Mouse (Mus musculus) CH12.LX (cell line): Measurements from ENCODE around the gene Nox1. TPM values are rescaled to one million over a fixed set of nuclear protein-coding genes. Genes with fewer than 3 reads are reported as not detected.

Experiments
- DNase-seq: peaks from one replicate; pipeline ENCODE4 v3.0.0-alpha.2; 2013; ENCODE audit errors: extremely low read depth
- H3K27ac ChIP-seq: 2 replicates; pipeline ENCODE4 v1.5.1; 2012; ENCODE audit warnings: low read depth, mild to moderate bottlenecking, control low read depth, moderate library complexity; ENCODE audit not compliant: insufficient read depth
- H3K27me3 ChIP-seq: replicated peaks from 2 replicates; pipeline ENCODE3; 2012; ENCODE audit warnings: inconsistent platforms
- H3K36me3 ChIP-seq, 2 experiments: replicated peaks in 1 of 2; 2 replicates each; pipeline versions ENCODE3 to v1.6.1; 2012; ENCODE audit warnings: inconsistent platforms in 1 of 2, low read length in 1 of 2, mild to moderate bottlenecking in 1 of 2, mixed read lengths in 1 of 2, moderate library complexity in 1 of 2; ENCODE audit not compliant: control insufficient read depth in 1 of 2, insufficient read depth in 1 of 2
- H3K4me1 ChIP-seq, 2 experiments: 2 replicates each; pipeline ENCODE4 v1.6.1; 2012; ENCODE audit warnings: inconsistent platforms in 1 of 2, moderate library complexity in 1 of 2; ENCODE audit not compliant: insufficient read depth in 2 of 2, control insufficient read depth in 1 of 2
- H3K4me2 ChIP-seq: 2 replicates; pipeline ENCODE4 v1.6.1; 2012; ENCODE audit warnings: low read depth, mild to moderate bottlenecking, control low read depth; ENCODE audit not compliant: poor library complexity, insufficient read depth, severe bottlenecking
- H3K4me3 ChIP-seq, 3 experiments: fragments of 150-350 bp in 1 of 3; sonication (generic) in 1 of 3; replicated peaks in 1 of 3; 2 replicates each; pipeline versions ENCODE3 to v1.5.1; 2011 to 2012; ENCODE audit warnings: low read depth in 2 of 3, low read length in 2 of 3, mild to moderate bottlenecking in 2 of 3, moderate library complexity in 2 of 3, control low read depth in 1 of 3, improper control_type of control experiment in 1 of 3, inconsistent platforms in 1 of 3, mixed read lengths in 1 of 3; ENCODE audit not compliant: poor library complexity in 1 of 3
- H3K79me2 ChIP-seq: replicated peaks from 2 replicates; pipeline ENCODE4 v1.6.1; 2012; ENCODE audit warnings: mild to moderate bottlenecking, moderate library complexity; ENCODE audit not compliant: control insufficient read depth, poor library complexity, insufficient read depth, severe bottlenecking; ENCODE audit errors: extremely low read depth
- H3K9ac ChIP-seq: 2 replicates; pipeline ENCODE4 v1.6.1; 2012; ENCODE audit warnings: low read depth, mild to moderate bottlenecking, control low read depth, moderate library complexity; ENCODE audit not compliant: insufficient read depth
- H3K9me3 ChIP-seq: replicated peaks from 2 replicates; pipeline ENCODE3; 2012; ENCODE audit warnings: low read length, inconsistent platforms, mixed read lengths
- BHLHE40 ChIP-seq: IDR thresholded peaks from 2 replicates; pipeline ENCODE4 v1.6.1; 2011; ENCODE audit warnings: mild to moderate bottlenecking, low read depth, low read length, improper control_type of control experiment
- CTCF ChIP-seq, 2 experiments: IDR thresholded peaks in 1 of 2; conservative IDR thresholded peaks in 1 of 2; 2 replicates each; pipeline ENCODE4 v1.5.1; 2011 to 2012; ENCODE audit warnings: low read depth in 2 of 2, low read length in 2 of 2, improper control_type of control experiment in 1 of 2, inconsistent platforms in 1 of 2, mild to moderate bottlenecking in 1 of 2, moderate library complexity in 1 of 2
- ELF1 ChIP-seq: IDR thresholded peaks from 2 replicates; pipeline ENCODE4 v1.6.1; 2014; ENCODE audit warnings: low read depth, mild to moderate bottlenecking, inconsistent platforms, low read length, improper control_type of control experiment
- EP300 ChIP-seq: IDR thresholded peaks from 2 replicates; pipeline ENCODE4 v1.6.1; 2011; ENCODE audit warnings: low read length, improper control_type of control experiment
- ETS1 ChIP-seq: conservative IDR thresholded peaks from 2 replicates; pipeline ENCODE4 v1.6.1; 2012; ENCODE audit warnings: low read depth, mild to moderate bottlenecking, inconsistent platforms, low read length, improper control_type of control experiment, moderate library complexity
- JUND ChIP-seq: conservative IDR thresholded peaks from 2 replicates; pipeline ENCODE4 v1.6.1; 2011; ENCODE audit warnings: low read depth, low read length, improper control_type of control experiment
- MAFK ChIP-seq: IDR thresholded peaks from 2 replicates; pipeline ENCODE4 v1.6.1; 2011; ENCODE audit warnings: low read length, improper control_type of control experiment; ENCODE audit not compliant: insufficient replicate concordance
- MYC ChIP-seq: IDR thresholded peaks from 2 replicates; pipeline ENCODE4 v1.6.1; 2011; ENCODE audit warnings: low read depth, mild to moderate bottlenecking, improper control_type of control experiment, low read length
- NELFE ChIP-seq: IDR thresholded peaks from 2 replicates; pipeline ENCODE4 v1.6.1; 2011; ENCODE audit warnings: low read depth, low read length, improper control_type of control experiment
- NRF1 ChIP-seq: IDR thresholded peaks from 2 replicates; pipeline ENCODE4 v1.6.1; 2014; ENCODE audit warnings: low read depth, mild to moderate bottlenecking, inconsistent platforms, low read length, improper control_type of control experiment, moderate library complexity
- PAX5 ChIP-seq: IDR thresholded peaks from 2 replicates; pipeline ENCODE4 v1.6.1; 2012; ENCODE audit warnings: low read length, inconsistent platforms, mixed read lengths
- POLR2A ChIP-seq: IDR thresholded peaks from 2 replicates; pipeline ENCODE4 v1.6.1; 2011; ENCODE audit warnings: low read depth, mild to moderate bottlenecking, improper control_type of control experiment, low read length
- RAD21 ChIP-seq: IDR thresholded peaks from 2 replicates; pipeline ENCODE4 v1.6.1; 2011; ENCODE audit warnings: low read depth, mild to moderate bottlenecking, low read length, improper control_type of control experiment, moderate library complexity
- RCOR1 ChIP-seq: conservative IDR thresholded peaks from 2 replicates; pipeline ENCODE4 v1.6.1; 2012; ENCODE audit warnings: low read depth, mild to moderate bottlenecking, inconsistent platforms, low read length, improper control_type of control experiment
- TBP ChIP-seq: conservative IDR thresholded peaks from 2 replicates; pipeline ENCODE4 v1.6.1; 2011; ENCODE audit warnings: low read depth, low read length, improper control_type of control experiment
- USF2 ChIP-seq: conservative IDR thresholded peaks from 2 replicates; pipeline ENCODE4 v1.6.1; 2011; ENCODE audit warnings: low read depth, low read length, improper control_type of control experiment
- ZC3H11A ChIP-seq: IDR thresholded peaks from 2 replicates; pipeline ENCODE4 v1.6.1; 2012; ENCODE audit warnings: low read depth, mild to moderate bottlenecking, inconsistent platforms, low read length, improper control_type of control experiment
- ZKSCAN1 ChIP-seq: IDR thresholded peaks from 2 replicates; pipeline ENCODE4 v1.6.1; 2012; ENCODE audit warnings: low read depth, inconsistent platforms, low read length, improper control_type of control experiment, borderline replicate concordance
- ZMIZ1 ChIP-seq: IDR thresholded peaks from 2 replicates; pipeline ENCODE4 v1.6.1; 2012; ENCODE audit warnings: low read depth, mild to moderate bottlenecking, inconsistent platforms, low read length, improper control_type of control experiment
- ZNF384 ChIP-seq: IDR thresholded peaks from 2 replicates; pipeline ENCODE4 v1.6.1; 2012; ENCODE audit warnings: low read depth, low read length, improper control_type of control experiment, inconsistent platforms
- dilution Hi-C: fragments of 300-500 bp; cut with MboI; formaldehyde crosslinking; loops from 2 replicates; pipeline ENCODE4 v1.14.3; 2020; ENCODE audit warnings: low sequenced_read_pairs; ENCODE audit not compliant: extremely low pct_unique_long_range_greater_than_20kb, extremely low pct_ligation_motif_present
- in situ Hi-C: fragments of 300-500 bp; cut with MboI; formaldehyde crosslinking; loops from 3 replicates; pipeline ENCODE4 v1.14.3; 2019; ENCODE audit warnings: low sequenced_read_pairs, low pct_ligation_motif_present, low pct_unique_long_range_greater_than_20kb, mixed read lengths
- polyA plus RNA-seq: library from polyadenylated mRNA; unstranded; fragments of >175 nt; gene quantifications from 2 replicates; pipeline ENCODE4 v1.2.1, GENCODE M21; 2012; ENCODE audit warnings: low read depth; ENCODE audit not compliant: insufficient read length
- total RNA-seq, 2 experiments: library from RNA; depleted of rRNA; stranded (reverse); fragments of 300-350 nt in 1 of 2; fragments of >200 nt in 1 of 2; gene quantifications; 2 replicates each; pipeline ENCODE4 v1.2.3; 2012 to 2014

Gene Nox1
- total and polyA plus RNA-seq, 3 experiments = 0.04 to 0.77 (median 0.47) TPM

DNA sequence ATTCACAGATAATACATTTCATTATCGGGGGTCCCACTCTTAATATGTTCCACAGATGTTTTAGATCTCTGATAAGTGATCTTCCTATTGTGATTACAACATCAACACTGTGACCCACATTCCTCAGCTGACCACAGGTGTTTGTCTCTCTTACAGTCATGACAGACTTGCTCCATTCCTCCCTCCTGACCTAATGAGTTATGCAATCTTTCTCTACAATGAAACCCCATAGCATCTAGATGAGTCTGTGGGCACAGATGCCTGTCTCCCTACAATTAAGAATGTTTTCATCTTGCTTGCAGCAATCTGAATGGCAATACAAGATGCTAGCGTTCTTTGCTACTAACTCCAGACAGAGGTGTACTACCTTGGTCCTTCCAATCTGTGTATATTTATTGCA, 61.3 kb downstream of the Nox1 start:
- Histone ChIP-seq H3K4me1 (peaks cover 0 to 18% of the 10 kb centered on the region in 2 experiments; a peak in 1 of 4 replicates), H3K27me3 (no peaks in the 10 kb centered on the region), H3K4me3 (no peak overlapping the region), H3K4me2 (no peak overlapping the region), H3K79me2 (no peaks in the 10 kb centered on the region), H3K27ac (no peak overlapping the region), H3K36me3 (no peaks in the 10 kb centered on the region), H3K9ac (no peak overlapping the region), H3K9me3 (peaks cover 2% of the 10 kb centered on the region)
- dilution Hi-C loops (no loop called here), in situ Hi-C loops (no loop called here)
- DNase-seq = no peak
- TF ChIP-seq MAFK (no peak), ZC3H11A (no peak), BHLHE40 (no peak), RCOR1 (no peak), ETS1 (no peak), ZKSCAN1 (no peak), TBP (no peak), CTCF (conservative IDR thresholded peaks at IDR 0.05 in 1 of 2, IDR thresholded peaks at IDR 0.05 in 1 of 2; ENCODE audit: low read depth in 2 of 2, low read length in 2 of 2) (no peak), EP300 (no peak), ELF1 (no peak), POLR2A (no peak), NRF1 (no peak), JUND (no peak), USF2 (no peak), MYC (no peak)

DNA sequence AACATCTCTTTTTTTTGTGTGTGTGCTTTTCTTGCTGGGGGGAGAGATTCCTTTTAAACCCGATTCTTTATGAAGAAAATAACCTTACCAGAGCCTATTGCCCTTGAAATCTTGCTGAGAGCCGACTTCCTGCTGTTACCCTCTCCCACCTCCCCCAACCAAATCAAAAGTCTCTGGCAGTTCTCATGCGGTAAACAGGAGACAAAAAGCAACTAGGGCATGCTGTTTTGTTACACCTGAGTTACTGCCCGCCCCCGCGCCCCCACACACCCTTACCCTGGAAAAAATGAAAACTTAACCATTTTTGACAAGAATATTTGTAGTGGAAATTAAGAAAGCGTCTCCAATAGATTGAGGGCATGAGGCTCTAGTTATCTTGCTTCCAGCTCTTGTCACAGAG, 63.6 kb downstream of the Nox1 start:
- no peaks in the 10 kb centered on the region for H3K27me3 ChIP-seq
- H3K9ac ChIP-seq = no peak overlapping the region
- H3K79me2 ChIP-seq = no peaks in the 10 kb centered on the region
- in situ Hi-C loops (no loop called here), dilution Hi-C loops (no loop called here)
- no peak overlapping the region for H3K4me3 ChIP-seq
- no peak for DNase-seq
- H3K9me3 ChIP-seq = no peaks in the 10 kb centered on the region
- TF ChIP-seq RCOR1 = no peak
- TF ChIP-seq ZMIZ1 = no peak
- no peak for TF ChIP-seq MYC
- no peak for TF ChIP-seq PAX5
- TF ChIP-seq ZNF384 = no peak
- no peak for TF ChIP-seq ZC3H11A
- no peak for TF ChIP-seq MAFK
- no peak for TF ChIP-seq NELFE
- no peak for TF ChIP-seq RAD21
- no peak for TF ChIP-seq ETS1
- TF ChIP-seq, all 38 proteins: peak for 0
- no peak overlapping the region for H3K27ac ChIP-seq
- H3K4me1 ChIP-seq = peaks cover 0 to 13% of the 10 kb centered on the region in 2 experiments; a peak in 1 of 4 replicates
- H3K36me3 ChIP-seq = no peaks in the 10 kb centered on the region
- H3K4me2 ChIP-seq = no peak overlapping the region
